Comparison of ENCODE assay signal across 10 mouse cellular contexts in the genomic region with DNA sequence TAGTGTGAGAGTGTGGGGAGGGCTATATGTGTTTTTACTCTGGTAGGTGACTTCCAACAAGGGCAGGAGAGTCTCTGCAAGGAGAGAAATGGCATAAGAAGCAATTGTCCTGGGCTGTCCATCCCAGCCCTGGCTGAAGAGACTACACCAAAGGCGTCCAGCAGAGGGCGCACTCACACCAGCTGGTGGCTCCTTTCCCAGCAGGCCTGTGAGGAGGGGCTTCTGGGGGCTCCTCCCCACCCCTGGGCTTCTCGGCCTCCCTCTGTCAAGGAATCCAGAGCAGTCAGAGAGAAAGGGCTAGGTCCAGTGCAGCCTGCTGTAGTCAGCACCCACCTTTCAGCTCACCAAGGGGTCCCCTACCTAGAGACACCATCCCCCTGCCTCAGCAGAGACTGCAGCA.
A peak's percentile ranks its signal among the peaks of the same experiment; 100 is the strongest.
DNase-seq lines count a peak whose midpoint lies in the region; ATAC-seq and TF ChIP-seq lines count a peak whose summit lies in the region.
"Had no signal": no experiment of that assay in that cellular context is flagged by ENCODE, and none has a peak within 500 bp of the region (broad histone marks: within the 10 kb centered on the region; RNA-seq: fewer than 3 reads in every experiment).

No protein-coding gene starts in this region.

- peaks cover 17% of the 10 kb centered on the region for H3K4me1 ChIP-seq in forebrain, embryonic 14.5 days (ENCODE audit: control insufficient read depth, insufficient read depth, low read length)
- peaks cover 48% of the 10 kb centered on the region for H3K4me1 ChIP-seq in neural tube, embryonic 14.5 days (ENCODE audit: control insufficient read depth, insufficient read depth, low read length)
- H3K4me1 ChIP-seq: lung, embryonic 15.5 days had no signal

- intact Hi-C loops in left cerebral cortex, adult 2 months (cut with DNase I), result loop anchor here (2.0 to 5.0 kb wide), 3 partner anchors 39 to 165 kb away; no protein-coding TSS in a partner anchor

- peak; percentile 54 for ATAC-seq in forebrain, embryonic 14.5 days
- peak; percentile 35 for ATAC-seq in neural tube, embryonic 14.5 days (ENCODE audit: low read depth)
- no peak for ATAC-seq in activated CD4-positive, CD25-positive, alpha-beta regulatory T cell, adult 4 months

- WGBS in forebrain, embryonic 14.5 days, result 0% methylated on average over 3 of the region's 3 CpGs
- 1% methylated on average over 3 of the region's 3 CpGs for WGBS in neural tube, embryonic 14.5 days

- no peaks in the 10 kb centered on the region for H3K36me3 ChIP-seq in forebrain, embryonic 14.5 days (ENCODE audit: control insufficient read depth, insufficient read depth, low read length)
- H3K36me3 ChIP-seq in neural tube, embryonic 14.5 days (ENCODE audit: control insufficient read depth, insufficient read depth, low read length), result no peaks in the 10 kb centered on the region
- H3K36me3 ChIP-seq: lung, embryonic 15.5 days had no signal

- H3K27ac ChIP-seq in forebrain, embryonic 14.5 days (ENCODE audit: low read depth, low read length), result no peak overlapping the region
- no peak overlapping the region for H3K27ac ChIP-seq in left cerebral cortex, adult 2 months
- 0 out of 2 replicates have a peak overlapping the region, but pooled peaks have one; percentile 44 for H3K27ac ChIP-seq in neural tube, embryonic 14.5 days (ENCODE audit: low read depth, low read length)
- H3K27ac ChIP-seq: lung, embryonic 15.5 days had no signal

- no peak overlapping the region for H3K4me2 ChIP-seq in forebrain, embryonic 14.5 days (ENCODE audit: low read length)
- no peak overlapping the region for H3K4me2 ChIP-seq in neural tube, embryonic 14.5 days (ENCODE audit: low read depth, low read length)
- H3K4me2 ChIP-seq: lung, embryonic 15.5 days had no signal

- no peaks in the 10 kb centered on the region for H3K9me3 ChIP-seq in forebrain, embryonic 14.5 days (replicated peaks; ENCODE audit: control insufficient read depth, low read length)
- H3K9me3 ChIP-seq in neural tube, embryonic 14.5 days (ENCODE audit: control insufficient read depth, low read length), result no peaks in the 10 kb centered on the region
- H3K9me3 ChIP-seq: lung, embryonic 15.5 days had no signal

- TF ChIP-seq CTCF in left cerebral cortex, adult 2 months (IDR thresholded peaks at IDR 0.05), result peak; percentile 91

- peak; percentile 43 for DNase-seq in layer of hippocampus, adult 11-12 months (ENCODE audit: low spot score)
- DNase-seq in layer of hippocampus, adult 9-11 months, result no peak
- DNase-seq in MN1 (ENCODE audit: low spot score), result peak; percentile 27
- peak; percentile 51 for DNase-seq in cerebellum, adult 11-12 months
- peak; percentile 70 for DNase-seq in forebrain, embryonic 14.5 days (ENCODE audit: low spot score)
- peak; percentile 42 to 70 for DNase-seq in left cerebral cortex, adult 2 months (ENCODE audit: extremely low spot score in 1 of 2, low spot score in 2 of 2)

- H3K27me3 ChIP-seq in forebrain, embryonic 14.5 days (replicated peaks; ENCODE audit: control insufficient read depth, insufficient read depth, low read length), result peaks cover 39% of the 10 kb centered on the region
- peaks cover 21% of the 10 kb centered on the region for H3K27me3 ChIP-seq in neural tube, embryonic 14.5 days (ENCODE audit: control insufficient read depth, insufficient read depth, low read length)

- H3K9ac ChIP-seq in forebrain, embryonic 14.5 days (ENCODE audit: low read length), result no peak overlapping the region
- no peak overlapping the region for H3K9ac ChIP-seq in neural tube, embryonic 14.5 days (replicated peaks; ENCODE audit: low read depth, low read length)
- H3K9ac ChIP-seq: lung, embryonic 15.5 days had no signal

- no peak overlapping the region for H3K4me3 ChIP-seq in forebrain, embryonic 14.5 days (ENCODE audit: low read depth, low read length)
- H3K4me3 ChIP-seq in left cerebral cortex, adult 2 months, result no peak overlapping the region
- H3K4me3 ChIP-seq in neural tube, embryonic 14.5 days (ENCODE audit: low read depth, low read length), result no peak overlapping the region
- H3K4me3 ChIP-seq: erythroblast, embryonic 14.5 days; lung, embryonic 15.5 days had no signal
